Mouse (Mus musculus) neutrophil, adult 5-6 weeks (primary cell): Measurements from ENCODE around the gene Hoxd1. TPM values are rescaled to one million over a fixed set of nuclear protein-coding genes. Genes with fewer than 3 reads are reported as not detected.

ENCODE experiments used
- ATAC-seq: fragments of 151-379, 151-347 bp; 2 replicates; pipeline ENCODE4 v1.8.0; 2017; ENCODE audit warnings: mild to moderate bottlenecking, moderate TSS enrichment; ENCODE audit not compliant: insufficient number of reproducible peaks, poor library complexity, low FRiP score, severe bottlenecking; ENCODE audit errors: extremely low read depth
- total RNA-seq: library from RNA; stranded (forward); fragments of 200-1000 nt; gene quantifications from 2 replicates; pipeline ENCODE4 v1.2.3, GENCODE M21; 2017

The Hoxd1 gene
- total RNA-seq, 1 experiment from 2014 or later: not detected

- no peak for ATAC-seq
Observed at GRCm38 (mm10) chr2:74795531-74795930, 32.8 kb downstream of the Hoxd1 start.

- ATAC-seq: no peak
Observed at GRCm38 (mm10) chr2:74808431-74808830, 45.7 kb downstream of the Hoxd1 start.

Other genes starting within 250 kb of the Hoxd1 start
- gene Lnpk, start 183.5 kb upstream of the Hoxd1 start, total RNA-seq: 43.8 and 51.8 TPM in 2 replicates
- not detected in 2 replicates for gene Evx2, start 103.4 kb upstream of the Hoxd1 start, total RNA-seq
- gene Hoxd13, start 94.7 kb upstream of the Hoxd1 start, total RNA-seq: not detected in 2 replicates
- not detected in 2 replicates for gene Hoxd12, start 88.0 kb upstream of the Hoxd1 start, total RNA-seq
- gene Hoxd11, start 83.4 kb upstream of the Hoxd1 start, total RNA-seq: not detected in 2 replicates
- not detected in 2 replicates for gene Hoxd10, start 71.1 kb upstream of the Hoxd1 start, total RNA-seq
- not detected in 2 replicates for gene Hoxd9, start 65.3 kb upstream of the Hoxd1 start, total RNA-seq
- not detected in 2 replicates for gene Hoxd8, start 58.4 kb upstream of the Hoxd1 start, total RNA-seq
- gene Hoxd3, start 51.1 kb upstream of the Hoxd1 start, total RNA-seq: not detected in 2 replicates
- gene Hoxd4, start 51.1 kb upstream of the Hoxd1 start, total RNA-seq: not detected in 2 replicates
- gene Gm28230, start 36.3 kb upstream of the Hoxd1 start, total RNA-seq: not detected in 2 replicates
- gene Mtx2, start 62.8 kb downstream of the Hoxd1 start, total RNA-seq: 15.8 and 19.8 TPM in 2 replicates